Mouse (Mus musculus) neutrophil, adult 5-6 weeks (primary cell): ENCODE measurements around the gene Cdpf1. TPM values are rescaled to one million over a fixed set of nuclear protein-coding genes. Genes with fewer than 3 reads are reported as not detected.
"Not testable (repeated sequence)": the region's sequence is repeated elsewhere in the genome, so short reads cannot be mapped to it uniquely, and the experiment has no call there.

Experiments used
- ATAC-seq: fragments of 151-379, 151-347 bp; 2 replicates; pipeline ENCODE4 v1.8.0; 2017; ENCODE audit warnings: mild to moderate bottlenecking, moderate TSS enrichment; ENCODE audit not compliant: insufficient number of reproducible peaks, poor library complexity, low FRiP score, severe bottlenecking; ENCODE audit errors: extremely low read depth
- total RNA-seq: library from RNA; stranded (forward); fragments of 200-1000 nt; gene quantifications from 2 replicates; pipeline ENCODE4 v1.2.3, GENCODE M21; 2017

Cdpf1 gene
- total RNA-seq, 1 experiment from 2014 or later: 7.9 TPM

DNA sequence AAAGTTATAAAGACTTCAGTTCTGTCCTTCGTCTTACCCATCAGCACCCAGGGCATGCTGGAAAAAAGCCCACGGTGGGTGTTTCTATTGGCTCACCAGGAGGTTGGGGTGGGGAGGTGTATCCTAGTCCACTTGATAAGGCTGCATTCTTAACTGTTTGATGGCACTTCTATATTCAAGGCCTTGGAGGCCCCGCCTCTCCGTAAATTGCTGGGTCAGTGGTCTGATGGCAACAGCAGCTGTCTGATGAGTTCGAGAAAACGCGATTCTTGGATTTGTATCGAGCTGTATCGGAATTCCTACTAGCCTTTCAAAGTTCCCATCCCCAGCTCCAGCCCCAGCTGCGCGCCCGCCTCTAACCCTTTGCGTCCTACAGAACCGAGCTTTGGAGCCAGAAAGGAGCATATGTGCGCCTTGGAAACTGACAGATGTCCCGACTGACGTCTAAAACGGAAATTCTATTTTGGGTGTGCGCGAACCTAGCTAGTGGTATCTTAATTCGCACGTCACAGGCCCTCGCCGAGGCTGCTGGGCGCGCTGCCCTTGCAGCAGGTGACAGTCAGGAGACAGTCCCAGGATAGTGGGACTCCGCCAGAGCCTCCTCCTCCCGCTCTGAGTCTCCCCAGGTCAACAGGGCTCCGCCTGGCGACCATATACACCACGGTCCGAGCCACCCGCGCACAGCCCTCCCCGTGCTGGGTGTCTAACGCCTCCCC lies 533 bp downstream of the Cdpf1 start:
- ATAC-seq: peak; percentile 20; the same call in 1 of the 2 replicates

- no peak for ATAC-seq
Measured at GRCm38 (mm10) chr15:85810462-85810805, 1.1 kb downstream of the Cdpf1 start.

DNA sequence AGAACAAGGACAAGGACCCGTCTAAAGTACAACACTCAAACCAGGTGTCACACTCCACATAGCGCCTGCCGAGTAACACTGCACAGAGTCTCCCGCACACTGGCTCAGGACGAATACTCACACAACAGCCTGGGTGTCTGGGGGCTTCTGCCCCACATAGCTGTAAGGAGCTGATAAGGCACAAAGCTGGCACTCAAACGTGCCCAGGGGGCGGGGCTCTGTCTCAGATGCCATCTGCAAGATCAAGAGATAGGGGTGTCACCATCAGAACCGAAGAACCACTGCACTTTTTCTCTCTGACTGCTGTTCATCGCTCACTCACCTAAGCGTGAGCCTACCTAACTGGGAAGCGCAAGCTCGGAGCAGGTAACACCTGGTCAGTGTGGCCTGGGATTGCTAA lies 2.4 kb downstream of the Cdpf1 start:
- ATAC-seq: no peak

DNA sequence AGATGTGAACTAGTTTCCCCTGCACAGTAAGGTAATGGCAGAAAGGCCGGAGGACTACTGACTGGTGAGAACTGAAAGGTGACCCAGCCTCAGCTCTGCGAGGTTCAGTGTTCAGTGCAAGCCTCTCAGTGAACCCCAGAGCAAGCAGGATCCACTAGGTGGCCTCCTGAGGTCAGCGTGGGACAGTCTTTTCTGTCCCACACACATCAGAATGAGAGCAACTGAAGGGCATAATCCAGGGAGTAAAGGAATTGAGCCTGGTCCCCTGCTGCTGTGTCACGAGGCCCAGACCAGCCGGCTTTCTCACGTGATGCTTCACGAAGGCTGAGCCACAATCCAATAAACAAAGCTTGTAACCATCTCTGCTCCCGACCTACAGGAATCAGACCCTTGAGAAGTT lies 3.1 kb downstream of the Cdpf1 start:
- ATAC-seq: no peak

GRCm38 (mm10) chr15:85808031-85808430 lies 3.5 kb downstream of the Cdpf1 start:
- no peak for ATAC-seq

GRCm38 (mm10) chr15:85807404-85807803 lies 4.1 kb downstream of the Cdpf1 start:
- no peak for ATAC-seq

DNA sequence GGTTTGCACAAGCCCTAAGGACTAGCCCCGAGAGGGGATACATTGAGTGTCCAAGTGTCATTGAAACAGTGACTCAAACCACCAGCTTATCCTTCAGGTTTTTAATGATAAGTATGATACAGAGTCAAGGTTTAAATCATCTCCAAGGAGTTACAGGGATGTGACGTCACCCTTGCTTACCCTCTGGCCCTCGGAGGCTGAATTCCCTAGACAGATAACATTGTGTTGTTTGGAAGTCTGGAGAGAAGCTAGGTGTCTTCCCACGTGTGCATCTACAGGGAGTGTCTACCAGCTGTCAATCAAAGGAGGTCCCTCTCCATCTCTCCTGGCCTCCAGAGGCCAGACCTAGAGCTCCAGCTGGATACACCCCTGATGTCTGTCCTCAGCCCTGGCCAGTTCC lies 4.6 kb downstream of the Cdpf1 start:
- ATAC-seq: no peak

DNA sequence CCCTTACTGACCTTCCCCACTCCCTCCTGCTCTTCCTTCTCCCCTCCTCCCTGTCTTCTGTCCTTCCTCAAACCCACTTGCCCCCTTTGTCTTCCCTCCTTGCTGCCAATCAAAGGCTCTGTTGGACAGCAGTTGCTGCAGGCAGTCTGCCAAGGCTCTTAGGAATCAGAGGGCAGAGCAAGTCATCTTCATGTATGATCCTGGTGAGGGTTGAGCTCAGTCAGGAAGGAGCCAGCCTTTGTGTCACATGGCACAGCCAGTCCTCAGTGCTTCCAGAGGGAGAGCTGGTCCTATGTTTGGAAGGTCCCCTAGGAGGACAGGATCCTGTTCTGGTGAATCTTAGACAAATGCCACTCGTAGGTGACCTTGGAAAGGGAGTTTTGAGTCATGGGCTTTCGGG lies 8.6 kb downstream of the Cdpf1 start:
- ATAC-seq: no peak

DNA sequence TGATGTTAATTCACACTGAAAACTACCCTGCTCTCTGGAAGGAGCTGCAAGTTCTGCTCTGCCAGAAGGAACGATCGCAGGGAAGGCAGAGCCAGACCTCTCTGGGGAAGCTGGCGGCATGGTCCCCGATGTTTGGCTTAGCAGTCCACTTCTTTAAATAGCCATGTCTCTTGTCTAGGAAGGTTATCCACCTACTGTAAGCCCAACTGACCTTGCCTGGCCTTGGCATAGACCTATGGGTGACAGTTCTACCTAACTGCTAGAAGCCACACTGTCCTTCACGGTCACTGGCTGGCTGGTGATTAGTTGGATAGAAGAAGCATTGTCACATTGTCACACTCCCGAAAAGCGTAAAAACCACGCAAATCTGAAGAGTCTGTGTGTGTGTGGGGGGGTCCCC lies 12.8 kb downstream of the Cdpf1 start:
- no peak for ATAC-seq

DNA sequence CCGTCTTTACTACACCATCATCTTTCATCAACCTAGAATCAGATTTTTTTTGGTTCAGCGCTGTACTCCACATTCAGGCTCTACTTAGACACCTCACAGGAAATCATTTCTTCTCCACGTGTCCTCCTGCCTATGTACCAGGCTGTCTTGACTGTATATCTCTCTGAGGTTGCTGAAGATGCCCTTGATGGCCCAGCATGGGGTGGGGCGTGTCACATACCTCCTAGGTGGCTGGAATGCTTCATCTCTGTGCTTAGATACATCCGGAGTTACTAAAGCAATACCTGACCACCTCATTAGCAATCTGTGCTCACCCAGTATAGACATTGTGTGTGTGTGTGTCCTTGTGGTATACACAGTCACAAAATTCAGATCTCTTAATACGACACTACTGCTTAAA lies 16.0 kb downstream of the Cdpf1 start:
- no peak for ATAC-seq

DNA sequence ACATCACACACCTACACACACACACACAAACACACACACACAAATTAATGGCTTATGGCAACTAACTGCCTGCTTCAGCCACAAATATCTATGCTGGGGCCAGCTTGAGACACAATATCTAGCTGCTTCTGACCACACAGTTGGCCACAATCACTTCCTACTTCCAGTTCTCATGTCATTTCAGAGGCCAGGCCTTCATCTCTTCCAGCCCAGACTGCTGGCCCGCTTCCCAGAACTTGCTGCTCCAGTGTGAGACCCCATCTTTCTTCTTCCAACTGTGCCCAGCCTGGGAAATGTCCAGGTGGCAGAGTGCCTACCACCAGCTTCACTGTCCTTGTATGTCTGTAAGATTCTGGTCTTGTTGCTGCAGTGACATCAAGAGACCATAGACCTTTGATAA lies 18.7 kb downstream of the Cdpf1 start:
- ATAC-seq: no peak

- ATAC-seq: no peak
Measured at GRCm38 (mm10) chr15:85791449-85791848, 20.0 kb downstream of the Cdpf1 start.

DNA sequence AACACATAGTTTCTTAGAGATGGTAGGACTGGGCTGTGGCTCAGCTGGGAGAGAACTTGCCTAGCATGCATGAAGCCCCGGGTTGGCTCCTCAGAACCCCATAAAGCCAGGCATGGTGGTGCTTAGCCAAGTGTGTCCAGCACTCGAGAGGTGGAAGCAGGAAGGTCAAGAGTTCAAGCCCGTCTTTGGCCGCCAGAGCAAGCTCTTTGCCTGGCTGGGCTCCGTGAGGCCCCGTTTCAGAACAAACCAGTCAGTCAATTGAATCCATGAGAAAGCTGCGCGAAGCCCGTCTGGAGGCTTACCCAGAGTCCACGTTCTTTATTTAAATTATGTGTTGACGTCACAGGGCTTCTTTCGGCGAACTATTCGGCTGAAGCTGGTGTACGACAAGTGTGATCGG lies 22.9 kb downstream of the Cdpf1 start:
- ATAC-seq: no peak

- no peak for ATAC-seq
Measured at GRCm38 (mm10) chr15:85788051-85788450, 23.4 kb downstream of the Cdpf1 start.

GRCm38 (mm10) chr15:85787482-85787881 lies 24.0 kb downstream of the Cdpf1 start:
- no peak for ATAC-seq

DNA sequence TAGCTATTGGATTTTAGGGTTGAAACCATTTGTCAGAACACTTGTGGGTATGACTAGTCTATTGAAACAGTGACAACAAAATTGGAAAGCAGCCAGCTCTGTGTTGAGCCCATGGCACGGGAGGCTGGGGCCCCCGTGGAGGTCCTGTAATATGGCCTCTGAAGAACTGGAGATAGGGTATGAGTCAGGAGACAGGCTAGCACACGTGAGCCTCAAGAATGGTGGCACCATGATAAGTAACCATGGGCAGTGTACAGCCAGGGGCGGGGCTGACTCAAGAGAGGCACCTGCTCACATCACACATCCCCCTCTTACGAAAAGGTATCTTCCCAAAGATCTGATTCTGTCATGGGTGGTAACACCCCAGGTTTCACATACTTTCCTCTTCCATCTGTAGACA lies 24.8 kb downstream of the Cdpf1 start:
- no peak for ATAC-seq

GRCm38 (mm10) chr15:85784341-85784740 lies 27.2 kb downstream of the Cdpf1 start:
- ATAC-seq: no peak

DNA sequence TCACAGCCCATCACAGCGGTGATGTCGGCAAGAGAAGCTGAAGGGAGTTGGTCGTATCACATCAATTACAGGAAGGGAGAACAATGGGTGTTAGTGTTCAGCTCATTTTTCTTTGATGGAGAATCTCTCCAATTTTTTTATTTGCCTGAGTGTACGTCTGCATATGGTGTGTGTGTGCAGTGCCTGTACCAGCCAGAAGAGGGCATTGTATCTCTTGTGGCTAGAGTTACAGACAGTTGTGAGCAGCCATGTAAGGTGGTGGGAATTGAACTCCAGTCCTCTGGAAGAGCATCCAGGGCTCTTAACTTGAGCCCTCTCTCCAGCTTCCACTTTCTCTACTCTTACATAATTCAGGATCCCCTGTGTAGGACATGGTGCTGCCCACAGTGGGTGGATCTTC lies 28.4 kb downstream of the Cdpf1 start:
- ATAC-seq: no peak

DNA sequence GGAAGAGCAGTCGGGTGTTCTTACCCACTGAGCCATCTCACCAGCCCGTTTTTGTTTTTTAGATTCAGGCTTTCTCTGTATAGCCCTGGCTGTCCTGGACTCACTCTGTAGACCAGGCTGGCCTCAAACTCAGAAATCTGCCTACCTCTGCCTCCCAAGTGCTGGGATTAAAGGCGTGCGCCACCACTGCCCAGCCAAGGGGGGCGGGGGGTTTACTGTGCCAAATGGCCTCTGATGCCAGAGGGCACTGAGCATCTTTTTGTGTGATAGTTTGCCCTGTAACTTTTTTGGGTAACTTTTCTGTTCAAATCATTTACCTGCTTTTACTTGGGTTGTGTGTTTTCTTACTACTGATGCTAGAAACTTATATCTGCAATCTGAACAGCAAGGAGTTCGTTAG lies 32.6 kb downstream of the Cdpf1 start:
- not testable (repeated sequence) for ATAC-seq

GRCm38 (mm10) chr15:85776771-85777170 lies 34.7 kb downstream of the Cdpf1 start:
- ATAC-seq: no peak

DNA sequence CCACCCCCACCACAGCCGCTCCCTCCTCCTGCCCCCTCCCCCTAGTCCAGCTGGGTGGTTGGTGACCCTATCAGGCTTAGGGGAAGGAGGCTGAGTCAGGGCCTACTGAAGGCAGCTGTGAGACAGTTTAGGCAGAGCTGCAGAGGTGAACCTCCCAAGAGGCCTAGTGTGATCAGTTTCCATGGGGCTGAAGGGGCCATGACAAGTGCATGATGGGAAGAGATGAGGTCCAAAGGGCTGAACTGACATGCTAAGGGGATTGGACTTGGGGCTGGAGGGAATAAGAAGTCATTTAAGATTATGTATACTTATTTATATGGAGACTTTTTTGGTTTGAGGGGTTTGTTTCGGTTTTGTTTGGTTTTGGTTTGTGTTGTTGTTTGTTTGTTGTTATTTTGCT lies 35.3 kb downstream of the Cdpf1 start:
- no peak for ATAC-seq
